Mouse (Mus musculus): ENCODE measurements around the gene Ivd.

Gene Ivd

GRCm38 (mm10) chr2:118910605-118911278 lies 49.0 kb downstream of the Ivd start:
- no peak for DNase-seq (ENCODE audit: low spot score in 2 of 2)

DNA sequence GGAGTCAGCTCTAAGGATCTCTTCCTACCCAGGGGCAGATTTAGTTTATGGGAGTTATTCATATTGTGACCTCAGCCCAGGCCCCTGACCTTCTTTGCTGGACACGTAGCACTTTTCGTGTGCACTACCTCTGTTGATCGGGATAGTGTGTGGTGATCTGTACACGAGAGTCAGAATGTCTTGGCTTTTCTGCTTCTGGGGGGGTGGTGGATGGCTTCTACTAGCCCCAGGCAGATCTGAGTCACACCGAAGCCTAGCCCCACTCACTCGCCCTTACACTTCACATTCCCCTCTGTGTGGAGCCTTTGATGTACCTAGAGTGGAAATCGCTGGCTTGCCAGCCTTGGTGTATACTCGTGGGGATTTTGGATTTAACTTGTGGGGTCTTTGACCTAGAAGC lies 51.0 kb downstream of the Ivd start:
- no peak for DNase-seq (ENCODE audit: low spot score in 2 of 2)

- no peak for DNase-seq (ENCODE audit: low spot score in 2 of 2)
Measured at GRCm38 (mm10) chr2:118913551-118914276, 52.0 kb downstream of the Ivd start.

DNA sequence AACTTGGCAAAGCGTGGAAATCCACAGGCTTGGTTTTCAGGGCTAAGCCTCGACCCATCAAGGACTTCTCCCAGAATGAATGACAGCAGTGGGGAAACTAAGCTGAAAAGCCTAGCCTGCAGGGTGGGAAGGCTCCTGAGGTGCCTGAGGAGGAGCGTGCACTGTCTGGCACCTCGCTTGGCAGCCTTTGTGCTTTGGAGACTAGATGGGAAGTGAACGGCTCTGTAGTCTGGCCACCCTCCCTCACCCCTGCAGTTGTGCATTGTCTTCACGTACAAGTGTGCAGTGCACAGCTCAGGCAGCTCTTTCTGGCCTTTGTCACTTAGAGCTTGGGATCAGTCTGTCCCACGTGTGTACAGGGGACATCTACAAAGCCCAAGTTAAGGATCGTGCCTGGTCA lies 52.9 kb downstream of the Ivd start:
- no peak for DNase-seq (ENCODE audit: low spot score in 2 of 2)

DNA sequence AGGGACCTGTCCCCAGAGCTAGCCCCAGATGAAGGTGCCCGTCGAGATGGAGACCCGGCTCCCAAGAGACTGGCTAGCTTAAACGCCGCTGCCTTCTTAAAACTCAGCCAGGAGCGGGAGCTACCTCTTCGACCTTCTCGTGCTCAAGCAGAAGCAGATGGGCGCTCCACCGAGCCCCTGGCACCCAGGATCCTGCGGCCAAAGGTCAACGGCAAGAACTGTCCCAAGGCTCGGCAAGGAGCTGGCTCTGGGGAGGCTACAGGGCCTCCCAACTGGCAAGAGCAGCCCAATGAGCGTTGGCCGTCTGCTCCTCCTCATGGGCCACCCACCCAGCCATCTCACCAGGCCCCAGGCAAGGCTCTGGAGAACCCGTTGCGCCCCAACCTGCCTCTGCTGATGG lies 54.7 kb downstream of the Ivd start:
- no peak for DNase-seq (ENCODE audit: low spot score in 2 of 2)

GRCm38 (mm10) chr2:118918543-118918942 lies 56.8 kb downstream of the Ivd start:
- no peak for DNase-seq (ENCODE audit: low spot score in 2 of 2)

GRCm38 (mm10) chr2:118920428-118920827 lies 58.7 kb downstream of the Ivd start:
- no peak for DNase-seq (ENCODE audit: low spot score in 2 of 2)

DNA sequence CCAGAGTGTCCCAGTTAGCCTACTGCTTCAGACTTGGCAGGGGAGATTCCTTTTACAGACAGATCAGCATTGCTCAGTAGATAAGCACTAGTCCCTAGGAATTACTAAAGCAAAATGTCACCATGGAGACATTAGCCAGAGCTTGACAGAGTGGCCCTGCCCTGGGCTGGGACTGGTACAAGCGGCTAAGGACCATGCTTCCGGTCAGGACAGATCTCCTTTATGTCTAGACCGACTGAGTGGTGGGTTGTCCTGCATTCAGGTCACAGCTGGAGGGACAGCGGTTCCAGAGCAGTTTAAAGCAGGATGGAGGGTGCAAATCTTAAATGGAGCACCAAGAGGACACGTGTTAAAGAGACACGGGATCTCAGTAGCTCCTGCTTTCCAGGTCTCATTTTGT lies 64.2 kb downstream of the Ivd start:
- no peak for DNase-seq (ENCODE audit: low spot score in 2 of 2)

DNA sequence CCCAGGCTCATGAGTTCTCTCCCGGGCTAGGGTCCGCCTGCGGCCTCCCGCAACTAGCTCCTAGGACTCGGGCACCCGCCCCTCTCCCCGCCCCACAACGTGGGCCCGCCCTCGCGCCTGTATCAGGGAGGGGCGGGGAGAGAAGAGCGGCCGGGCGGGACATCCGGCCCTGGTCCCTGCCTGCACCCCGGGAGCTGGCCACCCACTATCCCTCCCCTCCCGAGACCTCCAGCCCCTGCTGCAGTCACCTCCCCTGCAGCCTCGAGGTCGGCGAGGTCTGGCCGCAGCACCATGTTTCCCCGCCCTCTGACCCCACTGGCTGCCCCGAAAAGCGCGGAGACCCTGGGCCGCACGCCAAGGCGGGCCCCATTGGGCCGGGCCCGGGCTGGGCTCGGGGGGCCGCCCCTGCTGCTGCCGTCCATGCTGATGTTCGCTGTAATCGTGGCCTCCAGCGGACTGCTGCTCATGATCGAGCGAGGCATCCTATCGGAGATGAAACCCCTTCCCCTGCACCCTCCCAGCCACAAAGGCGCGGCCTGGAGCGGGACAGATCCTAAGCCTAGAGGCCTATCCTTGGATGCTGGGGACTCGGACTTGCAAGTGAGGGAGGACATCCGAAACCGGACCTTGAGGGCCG lies 64.7 kb downstream of the Ivd start, which contains the start of gene Chst14:
Gene Chst14, plus strand, starts transcription at position 136 of the 637 bp plus-strand sequence.
- DNase-seq (ENCODE audit: low spot score in 2 of 2): peak; percentile 79

DNA sequence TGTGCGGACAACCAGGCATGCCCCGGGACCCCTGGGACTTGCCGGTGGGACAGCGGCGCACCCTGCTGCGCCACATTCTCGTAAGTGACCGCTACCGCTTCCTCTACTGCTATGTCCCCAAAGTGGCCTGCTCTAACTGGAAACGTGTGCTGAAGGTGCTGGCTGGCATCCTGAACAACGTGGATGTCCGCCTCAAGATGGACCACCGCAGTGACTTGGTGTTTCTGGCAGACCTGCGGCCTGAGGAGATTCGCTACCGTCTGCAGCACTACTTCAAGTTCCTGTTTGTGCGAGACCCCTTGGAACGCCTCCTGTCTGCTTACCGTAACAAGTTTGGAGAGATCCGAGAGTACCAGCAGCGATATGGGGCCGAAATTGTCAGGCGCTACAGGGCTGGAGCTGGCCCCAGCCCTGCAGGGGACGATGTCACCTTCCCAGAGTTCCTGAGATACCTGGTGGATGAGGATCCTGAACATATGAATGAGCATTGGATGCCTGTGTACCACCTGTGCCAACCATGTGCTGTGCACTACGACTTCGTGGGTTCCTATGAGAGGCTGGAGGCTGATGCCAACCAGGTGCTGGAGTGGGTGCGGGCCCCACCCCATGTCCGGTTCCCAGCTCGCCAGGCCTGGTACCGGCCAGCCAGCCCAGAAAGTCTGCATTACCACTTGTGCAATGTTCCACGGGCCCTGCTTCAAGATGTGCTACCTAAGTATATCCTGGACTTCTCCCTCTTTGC lies 65.4 kb downstream of the Ivd start:
- DNase-seq (ENCODE audit: low spot score in 2 of 2): no peak
